Mouse (Mus musculus): ENCODE results near the gene Rpl18a.
A peak's percentile ranks its signal among the peaks of the same experiment; 100 is the strongest.

Gene Rpl18a

DNA sequence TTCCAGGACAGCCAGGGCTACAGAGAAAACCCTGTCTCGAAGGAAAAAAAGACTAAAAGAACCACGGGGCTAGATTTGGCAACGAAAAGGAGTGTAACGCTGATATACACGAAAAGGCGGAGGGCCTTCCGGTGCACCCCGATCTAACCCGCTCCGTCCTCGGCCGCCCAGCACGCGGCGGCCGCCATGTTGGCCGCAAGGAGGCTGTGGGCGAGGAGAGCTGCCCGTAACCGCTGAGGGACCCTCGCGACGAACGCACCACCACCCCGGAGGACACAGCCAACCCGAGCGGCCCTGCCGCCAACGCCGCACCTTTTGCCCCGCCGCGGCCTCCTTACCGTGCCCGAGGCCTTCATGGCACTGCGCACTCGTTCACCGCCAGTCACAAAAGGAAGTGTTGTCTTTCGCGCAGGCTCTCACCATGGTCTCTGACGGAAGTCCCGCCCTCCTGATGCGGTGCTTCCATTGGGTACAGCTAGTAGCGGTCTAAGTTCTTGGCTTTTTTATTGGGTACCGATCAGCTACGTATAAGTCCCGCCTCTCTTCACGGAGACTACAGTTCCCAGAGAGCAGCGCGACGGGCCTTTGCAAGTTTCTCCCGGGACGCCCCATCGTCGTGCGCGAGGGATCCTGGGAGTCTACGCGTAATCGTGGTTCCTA lies at the start of gene Rpl18a:
Gene Rpl18a, minus strand, starts transcription at position 392 of the 660 bp plus-strand sequence.
- DNase-seq: peak; percentile 90

DNA sequence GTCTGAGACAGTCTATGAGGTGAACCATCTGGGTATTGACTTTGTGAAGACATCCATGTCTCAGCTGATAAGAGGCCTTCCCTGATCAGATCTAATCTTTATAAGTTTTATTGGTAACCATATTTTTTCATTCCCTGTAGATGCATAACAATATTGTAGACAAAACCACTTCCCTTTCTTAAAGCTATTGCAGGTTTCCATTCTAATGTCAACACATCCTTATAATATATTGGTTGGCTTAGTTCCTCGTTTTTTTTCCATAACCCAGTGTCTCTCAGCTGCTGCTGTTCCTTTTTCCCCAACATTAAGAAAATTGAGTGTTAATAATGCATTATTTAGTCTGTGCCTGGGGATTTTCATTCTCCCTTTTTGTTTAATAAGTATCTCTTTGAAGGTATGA lies 46.0 kb upstream of the Rpl18a start:
- no peak for DNase-seq

DNA sequence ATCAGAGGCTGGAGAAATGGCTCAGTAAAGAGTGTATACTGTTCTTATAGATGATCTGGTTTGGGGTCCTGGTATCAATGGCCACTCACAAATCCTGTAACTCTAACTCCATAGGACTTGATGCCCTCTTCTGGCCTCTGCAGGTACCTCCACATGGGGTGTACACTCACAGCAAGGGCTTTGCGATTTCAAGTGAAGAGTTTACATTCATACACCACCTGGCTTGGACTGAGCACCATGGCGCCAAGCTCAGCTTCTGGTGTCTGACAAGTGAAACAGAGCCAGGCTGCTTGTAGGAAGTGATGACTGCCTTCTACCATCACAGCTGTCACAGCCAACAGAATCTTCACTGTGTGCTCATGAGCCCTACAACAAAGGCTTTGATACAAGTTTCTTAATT lies 44.3 kb upstream of the Rpl18a start:
- no peak for DNase-seq

DNA sequence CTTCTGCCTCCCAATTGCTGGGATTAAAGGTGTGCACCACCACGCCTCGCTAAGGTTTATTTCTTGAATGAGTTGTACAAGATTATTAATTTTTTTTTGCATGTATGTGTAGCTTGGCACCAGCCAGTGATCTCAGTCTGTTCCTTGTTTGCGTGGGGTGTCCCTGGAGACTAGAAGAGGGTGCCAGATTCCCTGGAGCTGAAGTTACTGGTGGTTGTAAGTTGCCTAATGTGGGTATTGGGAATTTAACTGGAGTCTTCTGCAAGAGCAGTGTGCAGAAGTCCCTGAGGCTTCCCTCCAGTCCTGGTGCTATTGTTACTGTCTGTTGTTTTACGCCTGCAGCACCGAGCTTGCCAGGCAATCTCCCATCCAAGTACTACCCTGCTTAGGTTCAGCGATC lies 40.0 kb upstream of the Rpl18a start:
- DNase-seq: no peak

DNA sequence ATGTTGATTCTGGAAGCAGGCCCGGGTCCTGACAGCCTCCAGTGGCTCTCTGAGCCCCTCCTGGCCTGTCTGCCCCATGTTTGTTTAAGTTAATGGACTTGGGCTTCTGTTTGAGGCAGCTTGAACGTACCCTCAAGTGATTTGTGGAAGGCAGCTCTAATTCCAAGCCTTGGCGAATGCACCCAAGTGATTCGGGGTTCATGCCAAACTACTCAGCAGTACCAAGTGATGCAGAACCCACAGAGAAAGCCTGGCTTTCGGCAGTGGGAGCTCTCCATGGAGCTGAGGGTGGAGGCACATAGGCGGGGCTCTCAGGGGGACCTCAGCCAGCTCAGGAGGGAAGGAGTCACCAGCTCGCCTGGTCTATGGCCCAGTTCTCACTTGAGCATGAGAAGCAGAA lies 37.6 kb upstream of the Rpl18a start:
- DNase-seq: no peak

DNA sequence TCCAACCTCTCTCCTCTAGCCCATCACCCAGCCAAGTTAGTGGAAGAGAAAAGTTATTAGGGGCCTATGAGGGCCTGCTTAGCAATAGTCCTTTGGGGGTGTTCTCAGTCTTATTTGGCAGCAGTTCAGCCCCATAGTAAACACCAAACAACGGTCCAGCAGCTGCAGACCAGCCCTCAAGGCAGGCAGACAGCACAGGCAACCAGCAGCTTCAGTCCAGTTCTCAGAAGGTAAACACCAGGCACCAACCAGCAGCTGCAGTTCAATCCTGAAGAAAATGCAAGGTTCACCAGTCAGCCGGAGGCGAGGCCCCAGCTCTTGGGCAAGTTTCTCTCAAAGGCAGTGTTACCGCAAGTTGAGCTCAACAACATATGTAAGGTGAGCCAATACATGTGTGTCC lies 35.8 kb upstream of the Rpl18a start:
- no peak for DNase-seq

DNA sequence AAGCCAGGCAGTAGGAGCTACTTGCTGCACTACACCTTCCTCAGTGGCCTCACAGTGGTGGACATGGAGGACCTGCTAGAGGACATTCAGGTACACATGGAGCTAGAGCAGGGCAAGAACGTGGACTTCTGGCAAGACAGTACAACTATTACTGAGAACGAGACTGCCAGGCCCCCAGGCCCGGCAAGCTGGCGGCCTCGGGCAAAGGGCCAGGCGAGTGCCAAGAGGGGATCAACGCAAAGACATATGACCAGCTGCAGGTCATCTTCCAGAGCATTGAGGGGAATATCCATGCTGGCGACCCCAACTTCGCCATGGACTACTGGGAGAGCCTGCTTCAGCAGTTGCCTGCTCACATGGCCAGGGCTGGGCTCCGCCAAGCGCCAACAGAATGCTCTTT lies 34.5 kb upstream of the Rpl18a start:
- no peak for DNase-seq

DNA sequence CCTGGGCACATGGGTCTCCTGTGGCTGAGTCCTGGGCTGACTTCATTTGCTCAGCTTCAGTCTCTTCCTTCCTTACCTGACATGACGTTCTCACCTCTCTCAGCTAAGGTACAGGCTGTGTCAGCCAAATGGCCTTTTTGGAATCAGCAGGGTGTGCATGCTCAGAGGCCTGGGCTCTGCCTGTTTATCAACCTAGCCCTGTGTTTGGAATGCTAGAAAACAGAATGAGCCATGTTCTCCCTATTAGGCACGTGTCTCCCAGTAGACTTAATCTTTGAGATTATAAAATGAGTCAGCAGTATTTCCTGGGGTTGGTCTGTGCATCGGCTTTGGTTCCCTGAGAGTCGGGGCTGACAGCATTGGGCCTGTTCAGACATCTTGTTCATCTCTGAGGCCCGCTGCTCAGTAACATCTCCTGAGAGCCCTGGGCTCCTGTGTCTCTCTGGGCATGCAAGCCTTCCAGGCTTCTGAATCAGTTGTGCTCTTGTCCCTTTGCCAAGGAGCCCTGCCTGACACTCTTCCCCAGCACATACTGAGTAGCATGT lies 31.6 kb upstream of the Rpl18a start:
- no peak for DNase-seq

DNA sequence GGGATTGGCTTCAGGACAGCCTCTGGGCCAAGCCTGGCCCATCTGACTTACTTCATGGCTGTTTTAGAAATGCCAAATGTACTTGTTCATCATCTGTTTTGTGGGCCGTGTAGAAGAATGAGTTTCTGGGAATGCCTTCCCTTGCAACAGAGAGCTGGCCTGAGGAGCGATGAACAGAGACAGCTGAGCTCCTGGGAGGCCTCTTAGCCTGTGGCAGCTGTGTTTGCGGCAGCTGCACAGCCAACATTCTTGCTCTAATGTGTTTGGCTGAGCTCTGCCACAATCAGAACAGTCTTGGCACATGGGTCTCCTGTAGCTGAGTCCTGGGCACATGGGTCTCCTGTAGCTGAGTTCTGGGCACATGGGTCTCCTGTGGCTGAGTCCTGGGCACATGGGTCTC lies 30.9 kb upstream of the Rpl18a start:
- no peak for DNase-seq

DNA sequence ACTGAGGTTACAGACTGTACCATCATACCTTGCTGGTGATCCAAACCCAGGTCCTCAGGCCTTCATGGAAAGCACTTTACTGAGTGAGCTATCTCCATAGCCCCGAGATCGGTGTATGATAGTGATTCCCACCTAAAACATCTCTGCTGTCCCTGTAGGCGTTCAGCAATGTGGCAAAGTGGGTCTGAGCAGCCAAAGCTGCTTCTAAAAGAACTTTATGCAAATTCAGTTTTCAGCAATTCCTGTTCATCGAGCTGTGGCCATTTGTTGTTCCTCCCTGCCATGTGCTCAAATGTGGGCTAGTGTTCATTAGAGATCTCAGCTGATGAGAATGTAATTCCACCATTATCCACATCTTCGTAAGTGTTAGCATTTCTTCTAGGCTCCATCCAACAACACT lies 29.2 kb upstream of the Rpl18a start:
- DNase-seq: no peak

DNA sequence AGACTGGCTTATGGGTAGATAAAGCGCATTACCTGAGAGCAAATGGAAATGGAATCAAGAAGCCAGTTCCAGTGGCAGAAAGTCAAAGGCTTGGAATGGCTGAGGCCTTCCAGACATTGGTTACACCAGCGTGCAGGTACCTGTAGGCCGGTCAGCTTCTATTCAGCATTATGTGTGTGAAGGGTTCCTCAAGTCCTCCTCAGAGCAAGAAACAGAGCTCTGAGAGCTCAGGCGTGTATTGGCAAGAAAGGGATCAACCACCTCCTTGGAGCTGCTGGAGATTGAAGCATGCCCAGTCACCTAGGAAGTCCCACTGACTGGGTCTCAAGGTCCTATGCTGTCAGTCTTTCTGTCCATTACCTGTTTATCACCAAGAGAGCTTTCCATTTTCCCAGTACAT lies 28.5 kb upstream of the Rpl18a start:
- no peak for DNase-seq

DNA sequence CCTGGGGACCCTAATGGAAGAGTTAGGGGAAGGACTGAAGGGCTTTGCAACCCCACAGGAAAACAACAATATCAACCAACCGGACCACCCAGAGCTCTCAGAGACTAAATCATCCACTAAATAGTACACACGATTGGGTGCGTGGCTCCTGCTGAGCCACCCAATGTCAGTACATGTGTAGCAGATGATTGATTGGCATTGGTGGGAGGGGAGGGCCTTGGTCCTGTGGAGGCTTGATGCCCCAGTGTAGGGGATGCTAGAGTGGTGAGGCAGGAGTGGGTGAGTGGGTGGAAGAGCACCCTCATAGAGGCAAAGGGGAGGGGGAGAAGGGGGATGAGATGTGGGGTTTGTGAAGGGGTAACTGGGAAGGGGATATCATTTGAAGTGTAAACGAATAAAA lies 26.9 kb upstream of the Rpl18a start:
- DNase-seq: no peak

DNA sequence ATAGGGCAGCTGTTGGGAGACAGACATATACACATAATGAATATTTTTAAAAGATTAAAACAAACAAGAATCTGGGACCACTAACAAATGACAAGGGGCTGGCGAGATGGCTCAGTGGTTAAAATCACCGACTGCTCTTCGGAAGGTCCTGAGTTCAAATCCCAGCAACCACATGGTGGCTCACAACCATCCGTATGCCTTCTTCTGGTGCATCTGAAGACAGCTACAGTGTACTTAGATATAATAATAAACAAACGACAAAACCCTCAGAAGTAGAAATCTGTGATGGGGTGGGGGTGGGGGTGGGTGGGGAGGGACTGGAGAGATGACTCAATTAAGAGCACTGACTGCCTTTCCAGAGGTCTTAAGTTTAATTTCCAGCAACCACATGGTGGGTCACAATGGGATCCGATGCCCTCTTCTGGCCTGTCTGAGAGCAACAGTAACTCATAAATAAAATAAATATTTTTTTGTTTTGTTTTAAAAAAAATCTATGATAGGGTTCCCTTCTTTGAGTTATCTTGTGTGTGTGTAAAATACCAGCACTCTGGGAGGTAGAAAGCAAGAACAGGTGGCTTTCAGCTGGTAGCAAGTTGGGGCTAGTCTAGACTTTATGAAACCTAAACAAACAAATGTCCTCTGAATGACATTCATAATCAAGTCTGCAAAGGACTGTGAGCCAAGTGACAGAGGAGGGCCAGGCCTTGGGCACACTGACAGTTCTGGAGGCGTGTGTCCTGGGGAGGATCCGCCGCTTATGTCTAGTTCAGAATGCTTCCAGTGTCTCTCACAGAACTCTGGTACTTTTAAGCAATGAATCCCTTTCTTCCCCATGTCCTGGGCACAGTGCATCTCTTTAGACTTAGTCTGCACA lies 23.1 kb upstream of the Rpl18a start:
- no peak for DNase-seq

DNA sequence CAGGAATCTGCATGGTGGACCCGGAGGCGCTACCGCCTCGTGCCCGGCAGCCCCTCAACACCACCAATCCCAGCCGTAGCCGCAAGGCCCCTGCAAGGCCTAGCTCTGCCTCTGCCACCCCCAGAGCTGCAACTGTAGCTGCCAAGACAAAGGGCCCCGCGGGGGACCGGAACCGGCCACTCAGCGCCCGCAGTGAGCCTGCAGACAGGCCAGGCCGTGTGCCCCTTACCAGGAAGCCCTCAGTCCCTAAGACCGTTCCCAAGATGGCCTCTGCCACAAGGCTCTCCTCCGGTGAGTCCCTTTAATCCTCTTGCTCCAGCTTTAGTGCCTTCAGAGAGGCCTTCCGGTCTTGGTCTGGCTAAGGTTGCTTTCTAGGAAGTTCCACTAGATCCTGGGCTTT lies 17.5 kb upstream of the Rpl18a start:
- no peak for DNase-seq

DNA sequence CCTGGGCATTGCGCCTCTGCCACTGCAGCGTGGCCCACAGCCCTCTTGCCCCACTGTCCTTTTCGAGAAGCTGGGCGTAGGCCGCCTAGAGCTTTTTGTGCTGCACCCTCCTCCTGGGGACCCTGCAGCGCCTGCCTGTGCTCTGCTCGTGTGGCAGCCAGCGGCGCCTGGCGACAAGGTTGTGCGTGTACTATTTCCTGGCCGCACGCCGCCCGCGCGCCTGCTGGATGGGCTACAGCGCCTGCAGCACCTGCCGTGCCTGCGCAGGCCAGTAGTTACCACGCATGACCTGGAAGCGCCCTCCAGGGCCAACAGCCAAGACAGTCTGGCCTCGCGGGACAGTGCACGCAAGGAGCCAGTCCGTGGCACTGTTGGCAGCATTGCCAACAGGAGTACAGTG lies 16.3 kb upstream of the Rpl18a start:
- DNase-seq: no peak

DNA sequence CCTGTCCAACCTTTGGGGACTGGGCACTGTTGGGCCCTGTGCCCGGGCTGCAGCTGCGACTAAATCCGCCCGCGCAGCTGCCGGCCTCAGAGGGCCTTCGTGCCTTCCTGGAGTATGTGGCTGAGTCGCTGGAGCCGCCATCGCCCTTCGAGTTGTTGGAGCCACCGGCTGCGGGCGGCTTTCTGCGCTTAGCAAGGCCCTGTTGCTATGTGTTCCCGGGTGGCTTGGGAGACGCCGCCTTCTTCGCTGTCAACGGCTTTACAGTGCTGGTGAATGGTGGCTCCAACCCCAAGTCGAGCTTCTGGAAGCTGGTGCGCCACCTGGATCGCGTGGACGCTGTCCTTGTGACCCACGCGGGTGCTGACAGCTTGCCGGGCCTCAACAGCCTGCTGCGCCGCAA lies 15.7 kb upstream of the Rpl18a start:
- no peak for DNase-seq

DNA sequence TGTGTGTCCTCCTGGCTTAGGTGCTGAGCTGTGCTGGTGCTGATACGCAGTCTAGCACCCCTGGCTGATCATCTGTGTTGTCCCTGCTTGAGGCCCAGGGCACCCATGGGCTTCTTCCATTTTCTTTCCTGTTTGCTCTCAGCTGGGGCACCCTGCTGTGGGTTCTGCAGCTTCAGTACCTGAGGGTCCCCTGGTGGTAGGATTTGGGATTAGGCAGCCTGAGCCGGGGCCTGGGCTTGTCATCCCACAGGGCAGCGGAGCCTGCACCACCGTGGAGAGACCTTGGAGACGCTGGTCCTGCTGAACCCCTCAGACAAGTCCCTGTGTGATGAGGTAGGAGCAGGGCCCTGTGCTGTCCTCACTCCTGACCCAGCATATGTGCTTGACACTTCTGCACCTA lies 14.4 kb upstream of the Rpl18a start:
- DNase-seq: no peak

DNA sequence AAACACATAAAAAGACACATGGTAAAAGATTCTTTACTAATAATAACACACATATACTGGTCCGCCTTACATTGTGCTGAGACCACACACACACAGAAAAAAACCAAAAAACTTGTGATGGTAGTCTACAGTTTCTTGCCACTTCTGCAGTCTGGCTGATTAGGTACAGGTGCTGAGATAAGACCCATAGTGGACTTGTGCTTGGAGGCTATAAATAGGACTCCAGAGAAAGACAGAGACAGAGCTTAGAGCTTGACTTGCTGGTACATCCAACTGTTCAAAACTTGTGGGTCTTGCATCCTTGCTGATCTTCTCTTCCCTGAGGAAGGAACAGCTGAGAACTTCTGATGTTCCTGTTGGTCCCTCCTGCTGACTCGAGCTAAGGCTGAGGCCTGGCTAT lies 10.3 kb upstream of the Rpl18a start:
- DNase-seq: no peak

DNA sequence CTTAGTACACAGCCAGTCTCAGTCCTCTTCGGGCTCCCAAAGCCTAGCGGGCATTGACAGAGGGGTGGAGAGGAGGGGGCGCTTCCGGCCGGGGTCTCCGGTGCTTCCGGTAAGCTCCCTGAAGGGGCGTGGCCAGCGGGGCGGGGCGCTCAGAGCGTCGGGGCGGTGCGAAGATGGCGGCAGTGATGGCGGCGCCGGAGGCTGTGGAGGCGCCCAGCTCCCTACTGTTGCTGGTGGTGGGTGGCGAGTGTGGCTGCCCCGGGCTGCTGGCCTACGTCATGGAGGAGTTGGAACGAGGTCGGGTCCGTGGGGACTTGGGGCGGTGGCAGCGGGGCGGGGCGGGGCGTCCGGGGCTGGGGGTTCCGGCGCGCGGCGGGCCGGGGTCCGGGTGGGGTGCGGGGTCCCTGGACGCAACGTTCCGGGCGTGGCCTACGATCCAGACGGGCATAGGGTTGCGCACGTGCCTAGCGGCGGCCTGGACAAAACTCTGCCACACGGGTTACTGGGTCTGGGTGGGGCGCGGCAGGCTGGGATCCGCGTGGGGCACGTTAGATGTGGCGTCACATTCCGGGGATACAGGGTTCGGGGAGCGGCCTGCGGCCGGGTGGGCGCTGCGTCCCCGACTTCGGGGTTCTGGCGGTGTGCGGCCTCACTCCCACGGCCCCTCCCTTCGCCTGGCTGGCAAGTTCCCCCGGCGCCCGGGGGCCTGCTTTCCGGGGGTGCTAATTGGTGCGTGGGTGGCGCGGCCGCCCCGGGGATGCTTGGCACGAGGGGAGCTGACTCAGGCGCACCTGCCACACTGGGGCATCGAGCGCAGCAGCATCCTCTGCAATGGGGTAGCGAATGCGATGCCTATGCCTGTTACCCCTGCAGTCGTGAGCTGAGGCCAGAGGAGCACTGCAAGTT lies 8.9 kb upstream of the Rpl18a start, which contains the start of gene Map1s:
Gene Map1s, plus strand, starts transcription at position 102 of the 906 bp plus-strand sequence.
- peak; percentile 87 for DNase-seq

DNA sequence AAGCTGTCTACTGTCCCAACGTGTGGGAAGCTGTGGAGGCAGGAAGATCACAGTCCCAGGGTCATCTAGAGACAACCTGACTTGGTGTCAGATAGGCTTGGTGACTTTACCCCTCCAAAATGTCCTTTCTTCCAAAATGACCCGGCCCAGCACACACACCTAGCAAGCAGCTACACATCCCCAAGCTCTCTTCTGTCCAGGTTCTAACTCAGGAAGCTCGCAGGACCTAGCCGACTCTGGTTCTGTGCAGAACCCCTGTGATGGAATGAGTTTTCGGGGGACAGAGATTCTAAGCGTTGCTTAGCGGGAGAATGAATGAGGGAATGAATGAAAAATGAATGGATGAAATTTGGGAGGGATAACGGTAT lies 8.2 kb upstream of the Rpl18a start:
- DNase-seq: no peak

DNA sequence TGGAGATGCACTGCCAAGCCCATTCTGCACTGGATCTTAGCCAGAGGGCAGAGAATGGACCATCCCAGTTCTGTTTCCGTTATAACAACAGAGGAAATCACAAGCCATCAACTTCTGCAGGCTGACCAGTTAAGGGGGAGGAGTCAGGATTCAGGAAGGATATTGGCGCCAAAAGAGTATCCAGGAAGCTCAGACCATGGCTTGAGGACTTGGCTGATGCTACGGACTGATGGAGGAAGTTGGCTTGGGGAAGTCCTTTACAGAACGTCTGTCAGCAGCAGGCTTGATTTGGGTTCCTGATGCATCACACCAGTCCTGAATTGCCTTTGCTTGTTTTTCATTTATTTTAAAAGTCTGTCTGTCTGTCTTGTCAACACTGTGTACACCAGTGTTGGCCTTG lies 7.3 kb upstream of the Rpl18a start:
- DNase-seq: peak; percentile 4

DNA sequence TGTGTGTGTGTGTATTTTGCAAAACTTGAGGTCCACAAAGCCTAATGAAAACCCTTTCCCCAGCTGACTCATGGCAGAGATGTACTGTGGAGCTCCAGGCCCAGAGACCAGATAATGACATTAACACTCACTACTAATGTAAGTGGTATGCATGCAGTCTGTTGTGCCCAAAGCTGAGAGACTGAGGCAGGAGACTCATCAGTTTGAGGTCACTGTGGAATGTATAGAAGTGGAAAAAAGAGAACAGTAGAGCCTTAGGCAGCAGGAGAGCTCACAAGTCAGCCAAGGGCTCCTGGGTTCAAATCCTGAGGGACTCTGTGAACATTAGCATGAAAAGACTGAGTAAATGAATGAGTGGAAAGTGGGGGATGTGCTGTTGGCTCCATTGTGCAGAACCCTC lies 6.4 kb upstream of the Rpl18a start:
- DNase-seq: no peak

DNA sequence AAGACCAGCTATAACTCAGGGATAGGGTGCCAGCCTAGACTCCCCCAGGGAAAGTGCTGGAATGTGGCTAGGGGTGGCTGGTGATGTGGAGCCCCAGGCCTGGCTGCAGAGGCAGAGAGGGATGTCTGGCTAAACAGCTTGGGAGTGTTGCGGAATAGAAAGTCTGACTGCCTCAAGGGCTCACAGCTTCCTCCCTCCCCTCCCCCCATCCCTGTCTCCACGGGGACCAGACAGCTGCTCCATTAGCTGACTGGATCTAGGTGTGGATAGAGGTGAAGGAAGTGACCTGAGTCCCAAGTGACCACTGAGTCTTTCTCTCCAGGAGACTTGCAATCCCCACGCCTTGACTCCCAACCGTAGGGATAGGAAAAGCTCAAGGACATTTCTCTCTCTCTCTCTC lies 5.9 kb upstream of the Rpl18a start:
- peak; percentile 12 for DNase-seq
